Mouse (Mus musculus) CH12.LX (cell line): Measurements from ENCODE around the gene Olfr551. TPM values are rescaled to one million over a fixed set of nuclear protein-coding genes. Genes with fewer than 3 reads are reported as not detected.

Experiments used
- DNase-seq: peaks from one replicate; pipeline ENCODE4 v3.0.0-alpha.2; 2013; ENCODE audit errors: extremely low read depth
- H3K27ac ChIP-seq: 2 replicates; pipeline ENCODE4 v1.5.1; 2012; ENCODE audit warnings: low read depth, mild to moderate bottlenecking, control low read depth, moderate library complexity; ENCODE audit not compliant: insufficient read depth
- H3K27me3 ChIP-seq: replicated peaks from 2 replicates; pipeline ENCODE3; 2012; ENCODE audit warnings: inconsistent platforms
- H3K36me3 ChIP-seq, 2 experiments: replicated peaks in 1 of 2; 2 replicates each; pipeline versions ENCODE3 to v1.6.1; 2012; ENCODE audit warnings: inconsistent platforms in 1 of 2, low read length in 1 of 2, mild to moderate bottlenecking in 1 of 2, mixed read lengths in 1 of 2, moderate library complexity in 1 of 2; ENCODE audit not compliant: control insufficient read depth in 1 of 2, insufficient read depth in 1 of 2
- H3K4me1 ChIP-seq, 2 experiments: 2 replicates each; pipeline ENCODE4 v1.6.1; 2012; ENCODE audit warnings: inconsistent platforms in 1 of 2, moderate library complexity in 1 of 2; ENCODE audit not compliant: insufficient read depth in 2 of 2, control insufficient read depth in 1 of 2
- H3K4me2 ChIP-seq: 2 replicates; pipeline ENCODE4 v1.6.1; 2012; ENCODE audit warnings: low read depth, mild to moderate bottlenecking, control low read depth; ENCODE audit not compliant: poor library complexity, insufficient read depth, severe bottlenecking
- H3K4me3 ChIP-seq, 3 experiments: fragments of 150-350 bp in 1 of 3; sonication (generic) in 1 of 3; replicated peaks in 1 of 3; 2 replicates each; pipeline versions ENCODE3 to v1.5.1; 2011 to 2012; ENCODE audit warnings: low read depth in 2 of 3, low read length in 2 of 3, mild to moderate bottlenecking in 2 of 3, moderate library complexity in 2 of 3, control low read depth in 1 of 3, improper control_type of control experiment in 1 of 3, inconsistent platforms in 1 of 3, mixed read lengths in 1 of 3; ENCODE audit not compliant: poor library complexity in 1 of 3
- H3K79me2 ChIP-seq: replicated peaks from 2 replicates; pipeline ENCODE4 v1.6.1; 2012; ENCODE audit warnings: mild to moderate bottlenecking, moderate library complexity; ENCODE audit not compliant: control insufficient read depth, poor library complexity, insufficient read depth, severe bottlenecking; ENCODE audit errors: extremely low read depth
- H3K9ac ChIP-seq: 2 replicates; pipeline ENCODE4 v1.6.1; 2012; ENCODE audit warnings: low read depth, mild to moderate bottlenecking, control low read depth, moderate library complexity; ENCODE audit not compliant: insufficient read depth
- H3K9me3 ChIP-seq: replicated peaks from 2 replicates; pipeline ENCODE3; 2012; ENCODE audit warnings: low read length, inconsistent platforms, mixed read lengths
- CHD1 ChIP-seq: IDR thresholded peaks from 2 replicates; pipeline ENCODE4 v1.6.1; 2012; ENCODE audit warnings: low read depth, low read length, improper control_type of control experiment, inconsistent platforms
- E2F4 ChIP-seq: IDR thresholded peaks from 2 replicates; pipeline ENCODE4 v1.6.1; 2011; ENCODE audit warnings: low read depth, low read length, improper control_type of control experiment; ENCODE audit not compliant: insufficient replicate concordance
- ELF1 ChIP-seq: IDR thresholded peaks from 2 replicates; pipeline ENCODE4 v1.6.1; 2014; ENCODE audit warnings: low read depth, mild to moderate bottlenecking, inconsistent platforms, low read length, improper control_type of control experiment
- EP300 ChIP-seq: IDR thresholded peaks from 2 replicates; pipeline ENCODE4 v1.6.1; 2011; ENCODE audit warnings: low read length, improper control_type of control experiment
- GABPA ChIP-seq: IDR thresholded peaks from 2 replicates; pipeline ENCODE4 v1.6.1; 2012; ENCODE audit warnings: low read depth, low read length, improper control_type of control experiment, inconsistent platforms; ENCODE audit not compliant: insufficient replicate concordance
- IRF4 ChIP-seq: IDR thresholded peaks from 2 replicates; pipeline ENCODE4 v1.6.1; 2014; ENCODE audit warnings: low read depth, mild to moderate bottlenecking, inconsistent platforms, low read length, improper control_type of control experiment
- JUND ChIP-seq: conservative IDR thresholded peaks from 2 replicates; pipeline ENCODE4 v1.6.1; 2011; ENCODE audit warnings: low read depth, low read length, improper control_type of control experiment
- MAFK ChIP-seq: IDR thresholded peaks from 2 replicates; pipeline ENCODE4 v1.6.1; 2011; ENCODE audit warnings: low read length, improper control_type of control experiment; ENCODE audit not compliant: insufficient replicate concordance
- MAZ ChIP-seq: IDR thresholded peaks from 2 replicates; pipeline ENCODE4 v1.6.1; 2012; ENCODE audit warnings: low read depth, mild to moderate bottlenecking, inconsistent platforms, low read length, improper control_type of control experiment, moderate library complexity
- MEF2A ChIP-seq: IDR thresholded peaks from 2 replicates; pipeline ENCODE4 v1.6.1; 2014; ENCODE audit warnings: low read depth, mild to moderate bottlenecking, inconsistent platforms, low read length, improper control_type of control experiment, borderline replicate concordance
- MYC ChIP-seq: IDR thresholded peaks from 2 replicates; pipeline ENCODE4 v1.6.1; 2011; ENCODE audit warnings: low read depth, mild to moderate bottlenecking, improper control_type of control experiment, low read length
- NELFE ChIP-seq: IDR thresholded peaks from 2 replicates; pipeline ENCODE4 v1.6.1; 2011; ENCODE audit warnings: low read depth, low read length, improper control_type of control experiment
- NRF1 ChIP-seq: IDR thresholded peaks from 2 replicates; pipeline ENCODE4 v1.6.1; 2014; ENCODE audit warnings: low read depth, mild to moderate bottlenecking, inconsistent platforms, low read length, improper control_type of control experiment, moderate library complexity
- POLR2A ChIP-seq: IDR thresholded peaks from 2 replicates; pipeline ENCODE4 v1.6.1; 2011; ENCODE audit warnings: low read depth, mild to moderate bottlenecking, improper control_type of control experiment, low read length
- RCOR1 ChIP-seq: conservative IDR thresholded peaks from 2 replicates; pipeline ENCODE4 v1.6.1; 2012; ENCODE audit warnings: low read depth, mild to moderate bottlenecking, inconsistent platforms, low read length, improper control_type of control experiment
- SIN3A ChIP-seq: IDR thresholded peaks from 2 replicates; pipeline ENCODE4 v1.6.1; 2012; ENCODE audit warnings: low read length, improper control_type of control experiment, inconsistent platforms
- SMC3 ChIP-seq: IDR thresholded peaks from 2 replicates; pipeline ENCODE4 v1.6.1; 2011; ENCODE audit warnings: low read depth, low read length, improper control_type of control experiment
- UBTF ChIP-seq: IDR thresholded peaks from 2 replicates; pipeline ENCODE4 v1.6.1; 2012; ENCODE audit warnings: low read depth, mild to moderate bottlenecking, inconsistent platforms, low read length, improper control_type of control experiment, moderate library complexity
- USF2 ChIP-seq: conservative IDR thresholded peaks from 2 replicates; pipeline ENCODE4 v1.6.1; 2011; ENCODE audit warnings: low read depth, low read length, improper control_type of control experiment
- ZKSCAN1 ChIP-seq: IDR thresholded peaks from 2 replicates; pipeline ENCODE4 v1.6.1; 2012; ENCODE audit warnings: low read depth, inconsistent platforms, low read length, improper control_type of control experiment, borderline replicate concordance
- ZNF384 ChIP-seq: IDR thresholded peaks from 2 replicates; pipeline ENCODE4 v1.6.1; 2012; ENCODE audit warnings: low read depth, low read length, improper control_type of control experiment, inconsistent platforms
- dilution Hi-C: fragments of 300-500 bp; cut with MboI; formaldehyde crosslinking; loops from 2 replicates; pipeline ENCODE4 v1.14.3; 2020; ENCODE audit warnings: low sequenced_read_pairs; ENCODE audit not compliant: extremely low pct_unique_long_range_greater_than_20kb, extremely low pct_ligation_motif_present
- in situ Hi-C: fragments of 300-500 bp; cut with MboI; formaldehyde crosslinking; loops from 3 replicates; pipeline ENCODE4 v1.14.3; 2019; ENCODE audit warnings: low sequenced_read_pairs, low pct_ligation_motif_present, low pct_unique_long_range_greater_than_20kb, mixed read lengths
- polyA plus RNA-seq: library from polyadenylated mRNA; unstranded; fragments of >175 nt; gene quantifications from 2 replicates; pipeline ENCODE4 v1.2.1, GENCODE M21; 2012; ENCODE audit warnings: low read depth; ENCODE audit not compliant: insufficient read length
- total RNA-seq, 2 experiments: library from RNA; depleted of rRNA; stranded (reverse); fragments of 300-350 nt in 1 of 2; fragments of >200 nt in 1 of 2; gene quantifications; 2 replicates each; pipeline ENCODE4 v1.2.3; 2012 to 2014

Olfr551 gene
- total and polyA plus RNA-seq, 3 experiments: not detected

GRCm38 (mm10) chr7:102575998-102576397 lies 15.7 kb downstream of the Olfr551 start:
- no peak overlapping the region for H3K4me3 ChIP-seq
- H3K27me3 ChIP-seq: no peaks in the 10 kb centered on the region
- no peaks in the 10 kb centered on the region for H3K9me3 ChIP-seq
- DNase-seq: no peak
- no peak overlapping the region for H3K9ac ChIP-seq
- TF ChIP-seq ELF1: no peak
- no peak for TF ChIP-seq NELFE
- no peak for TF ChIP-seq IRF4
- no peak for TF ChIP-seq MYC
- TF ChIP-seq NRF1: no peak
- no peak for TF ChIP-seq POLR2A
- H3K79me2 ChIP-seq: no peaks in the 10 kb centered on the region
- in situ Hi-C loops (no loop called here), dilution Hi-C loops (no loop called here)
- no peak overlapping the region for H3K4me2 ChIP-seq
- H3K4me1 ChIP-seq: no peaks in the 10 kb centered on the region
- H3K27ac ChIP-seq: no peak overlapping the region
- no peaks in the 10 kb centered on the region for H3K36me3 ChIP-seq

GRCm38 (mm10) chr7:102573174-102573830 lies 18.4 kb downstream of the Olfr551 start:
- H3K9me3 ChIP-seq: no peaks in the 10 kb centered on the region
- DNase-seq: no peak

GRCm38 (mm10) chr7:102571142-102571541 lies 20.5 kb downstream of the Olfr551 start, which contains the start of gene Olfr550:
Gene Olfr550, plus strand, starts transcription at chr7:102571442.
- Histone ChIP-seq H3K9me3 (no peaks in the 10 kb centered on the region), H3K27me3 (no peaks in the 10 kb centered on the region), H3K4me3 (no peak within 1 kb of the TSS), H3K79me2 (no peaks in the 10 kb centered on the region; the same call in 1 of the 2 replicates), H3K4me1 (peaks cover 0 to 2% of the 10 kb centered on the region in 2 experiments; a peak in 1 of 4 replicates), H3K9ac (no peak within 1 kb of the TSS), H3K36me3 (no peaks in the 10 kb centered on the region), H3K27ac (no peak within 1 kb of the TSS), H3K4me2 (no peak within 1 kb of the TSS)
- dilution Hi-C loops (no loop called here), in situ Hi-C loops (no loop called here)
- TF ChIP-seq MAFK (no peak), SIN3A (no peak), POLR2A (no peak), RCOR1 (no peak), UBTF (no peak), ZKSCAN1 (no peak), MEF2A (no peak), MAZ (no peak), GABPA (no peak), SMC3 (no peak), ZNF384 (no peak), E2F4 (no peak), MYC (no peak), NELFE (no peak), EP300 (no peak)
- no peak for DNase-seq

More at GRCm38 (mm10) chr7:102573174-102573830, 18.4 kb downstream of the Olfr551 start:
- in situ Hi-C loops: no loop called here
- Histone ChIP-seq H3K27ac (no peak overlapping the region), H3K4me3 (no peak overlapping the region), H3K9ac (no peak overlapping the region), H3K4me2 (no peak overlapping the region), H3K36me3 (no peaks in the 10 kb centered on the region), H3K79me2 (no peaks in the 10 kb centered on the region; the same call in 1 of the 2 replicates), H3K4me1 (no peaks in the 10 kb centered on the region), H3K27me3 (no peaks in the 10 kb centered on the region)
- no peak for TF ChIP-seq RCOR1
- TF ChIP-seq USF2: no peak
- no peak for TF ChIP-seq SIN3A
- TF ChIP-seq CHD1: no peak
- TF ChIP-seq JUND: no peak
- TF ChIP-seq UBTF: no peak
- dilution Hi-C loops: no loop called here
